Mouse (Mus musculus): ENCODE results near the gene Wbp1l.

DNA sequence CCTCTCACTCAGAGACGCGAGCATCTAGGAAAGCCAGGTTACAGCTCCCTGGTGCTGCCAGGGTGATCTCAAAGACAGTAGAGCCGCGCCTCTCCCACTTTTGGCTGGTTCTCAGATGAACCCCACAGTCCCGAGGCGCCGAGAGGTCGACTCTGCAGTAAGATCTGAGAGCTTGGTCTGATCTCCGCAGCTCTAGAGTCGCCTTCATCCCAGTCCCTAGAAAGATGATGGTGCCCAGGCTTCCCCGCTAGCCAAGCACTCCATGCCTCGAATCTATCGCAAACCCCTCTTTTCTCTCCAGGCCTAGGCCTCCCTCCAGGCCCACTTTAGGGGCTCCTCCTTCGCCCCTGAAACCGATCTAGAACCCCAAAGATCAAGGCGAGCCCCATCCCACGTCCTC, 26.3 kb upstream of the Wbp1l start:
- TF ChIP-seq TAL1 (conservative IDR thresholded peaks at IDR 0.05; ENCODE audit: low read depth, low read length): no peak
- TF ChIP-seq GATA1 (IDR thresholded peaks at IDR 0.05; ENCODE audit: borderline replicate concordance, low read length): no peak

Measured in G1E (cell line).